Mouse (Mus musculus) limb, embryonic 11.5 days (tissue): ENCODE results near the gene Wdr4. TPM values are rescaled to one million over a fixed set of nuclear protein-coding genes. Genes with fewer than 3 reads are reported as not detected.
A peak's percentile ranks its signal among the peaks of the same experiment; 100 is the strongest.

ENCODE experiments used
- ATAC-seq: fragments of 200-750 bp; cut with Nextera tagmentation; 2 replicates; pipeline ENCODE4 v1.8.0; 2017; ENCODE audit warnings: low read depth; ENCODE audit not compliant: insufficient number of reproducible peaks, low FRiP score, low TSS enrichment
- DNase-seq: peaks from one replicate; pipeline ENCODE4 v3.0.0-alpha.2; 2015; ENCODE audit warnings: low spot score
- H3K27ac ChIP-seq: fragments of 300-500 bp; sonication (generic); replicated peaks from 2 replicates; pipeline ENCODE4 v1.5.1; 2014; ENCODE audit warnings: low read depth, mild to moderate bottlenecking, low read length
- H3K27me3 ChIP-seq: fragments of 300-500 bp; sonication (generic); 2 replicates; pipeline ENCODE4 v1.6.1; 2014; ENCODE audit warnings: mild to moderate bottlenecking, low read length, mixed read lengths; ENCODE audit not compliant: control insufficient read depth, insufficient read depth
- H3K36me3 ChIP-seq: fragments of 300-500 bp; sonication (generic); 2 replicates; pipeline ENCODE4 v1.6.1; 2014; ENCODE audit warnings: mild to moderate bottlenecking, low read length, moderate library complexity, mixed read lengths; ENCODE audit not compliant: control insufficient read depth, insufficient read depth
- H3K4me1 ChIP-seq: fragments of 300-500 bp; sonication (generic); 2 replicates; pipeline ENCODE4 v1.6.1; 2014; ENCODE audit warnings: low read length, mixed read lengths; ENCODE audit not compliant: control insufficient read depth, insufficient read depth
- H3K4me2 ChIP-seq: fragments of 300-500 bp; sonication (generic); 2 replicates; pipeline ENCODE4 v1.6.1; 2014; ENCODE audit warnings: low read depth, mild to moderate bottlenecking, moderate library complexity; ENCODE audit not compliant: severe bottlenecking
- H3K4me3 ChIP-seq: fragments of 300-500 bp; sonication (generic); 2 replicates; pipeline ENCODE4 v1.5.1; 2014; ENCODE audit warnings: low read depth, low read length
- H3K9ac ChIP-seq: fragments of 300-500 bp; sonication (generic); 2 replicates; pipeline ENCODE4 v1.6.1; 2014; ENCODE audit warnings: mild to moderate bottlenecking, low read length
- H3K9me3 ChIP-seq: fragments of 300-500 bp; sonication (generic); 2 replicates; pipeline ENCODE4 v1.6.1; 2016; ENCODE audit warnings: low read length; ENCODE audit not compliant: control insufficient read depth
- WGBS: fragments of 180-500 bp; shearing (Covaris S2); extraction: QIAGEN DNeasy Blood & Tissue Kit; methylation state at CpG from one replicate; pipeline ENCODE4 v1.1.7; 2014; 5-methylcytosine and 5-hydroxymethylcytosine counted together
- polyA plus RNA-seq: library from polyadenylated mRNA; unstranded; fragments of >200 nt; fragmentation: Nextera tagmentation; extraction: Ambion mirVana; gene quantifications from 2 replicates; pipeline ENCODE4 v1.2.1, GENCODE M21; 2014

Gene Wdr4
- polyA plus RNA-seq, 1 experiment from 2014 or later, result 43.6 TPM

DNA sequence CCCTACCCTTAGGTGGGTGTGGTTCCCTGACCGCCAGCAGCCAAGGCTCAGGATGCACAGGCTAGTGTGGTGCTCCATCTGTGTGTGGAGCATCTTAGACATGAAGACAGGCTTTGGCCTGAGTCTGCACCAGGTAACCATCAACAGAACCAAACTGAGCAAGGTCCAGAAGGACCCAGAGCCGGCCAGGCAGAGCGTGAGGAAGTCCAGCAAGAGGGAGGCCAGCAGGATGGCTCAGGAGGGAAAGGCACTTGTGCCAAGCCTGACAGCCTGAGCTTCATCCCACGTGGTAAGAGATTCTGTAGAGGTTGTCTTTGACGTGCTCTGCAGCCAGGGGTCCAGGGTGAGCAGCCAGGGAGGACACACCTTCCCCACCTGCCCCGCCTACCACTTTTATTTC is 22.1 kb downstream of the Wdr4 start:
- WGBS, result 85% methylated on average over 6 of the region's 6 CpGs
- no peak for DNase-seq
- H3K4me3 ChIP-seq, result no peak overlapping the region
- no peaks in the 10 kb centered on the region for H3K27me3 ChIP-seq
- no peak overlapping the region for H3K4me2 ChIP-seq
- H3K9ac ChIP-seq, result no peak overlapping the region
- ATAC-seq, result no peak
- no peaks in the 10 kb centered on the region for H3K9me3 ChIP-seq
- no peaks in the 10 kb centered on the region for H3K4me1 ChIP-seq
- no peak overlapping the region for H3K27ac ChIP-seq
- peaks cover 26% of the 10 kb centered on the region for H3K36me3 ChIP-seq

- H3K9ac ChIP-seq, result no peak overlapping the region
- no peak overlapping the region for H3K27ac ChIP-seq
- WGBS, result 88% methylated on average over 1 of the region's 1 CpGs
- H3K4me3 ChIP-seq, result no peak overlapping the region
- H3K9me3 ChIP-seq, result no peaks in the 10 kb centered on the region
- DNase-seq, result no peak
- peaks cover 17% of the 10 kb centered on the region for H3K36me3 ChIP-seq
- H3K4me1 ChIP-seq, result no peaks in the 10 kb centered on the region
- ATAC-seq, result no peak
- H3K4me2 ChIP-seq, result no peak overlapping the region
- H3K27me3 ChIP-seq, result no peaks in the 10 kb centered on the region
Measured at GRCm38 (mm10) chr17:31494989-31495388, 24.8 kb downstream of the Wdr4 start.

GRCm38 (mm10) chr17:31492416-31492815 is 27.4 kb downstream of the Wdr4 start:
- Histone ChIP-seq H3K27ac (no peak overlapping the region), H3K9ac (no peak overlapping the region), H3K36me3 (peaks cover 4% of the 10 kb centered on the region), H3K27me3 (no peaks in the 10 kb centered on the region), H3K4me2 (no peak overlapping the region), H3K4me1 (no peaks in the 10 kb centered on the region), H3K9me3 (no peaks in the 10 kb centered on the region), H3K4me3 (no peak overlapping the region)
- WGBS, result 0% methylated on average over 2 of the region's 2 CpGs
- DNase-seq, result peak; percentile 86
- ATAC-seq, result no peak

DNA sequence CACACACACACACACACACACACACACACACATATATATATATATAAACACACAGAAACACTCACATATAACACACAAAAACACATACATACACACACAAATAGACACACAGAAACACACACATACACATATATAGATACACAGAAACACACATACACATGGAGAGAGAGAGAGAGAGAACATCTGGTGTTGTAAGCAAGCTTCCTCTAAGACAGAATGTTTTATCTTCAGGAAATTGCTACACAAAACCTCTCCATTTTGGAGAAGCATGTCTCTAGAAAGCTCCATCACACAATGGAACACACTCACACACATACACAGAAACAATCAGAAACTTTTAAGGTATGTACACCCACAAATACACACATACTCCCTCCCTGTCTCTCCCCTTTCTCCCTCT is 28.4 kb downstream of the Wdr4 start:
- H3K9ac ChIP-seq, result no peak overlapping the region
- ATAC-seq (no peak), DNase-seq (no peak)
- H3K27ac ChIP-seq, result no peak overlapping the region
- H3K4me2 ChIP-seq, result no peak overlapping the region
- H3K36me3 ChIP-seq, result peaks cover 2% of the 10 kb centered on the region; the same call in 1 of the 2 replicates
- no peaks in the 10 kb centered on the region for H3K27me3 ChIP-seq
- no peaks in the 10 kb centered on the region; the same call in 1 of the 2 replicates for H3K4me1 ChIP-seq
- H3K4me3 ChIP-seq, result no peak overlapping the region
- no peaks in the 10 kb centered on the region for H3K9me3 ChIP-seq

DNA sequence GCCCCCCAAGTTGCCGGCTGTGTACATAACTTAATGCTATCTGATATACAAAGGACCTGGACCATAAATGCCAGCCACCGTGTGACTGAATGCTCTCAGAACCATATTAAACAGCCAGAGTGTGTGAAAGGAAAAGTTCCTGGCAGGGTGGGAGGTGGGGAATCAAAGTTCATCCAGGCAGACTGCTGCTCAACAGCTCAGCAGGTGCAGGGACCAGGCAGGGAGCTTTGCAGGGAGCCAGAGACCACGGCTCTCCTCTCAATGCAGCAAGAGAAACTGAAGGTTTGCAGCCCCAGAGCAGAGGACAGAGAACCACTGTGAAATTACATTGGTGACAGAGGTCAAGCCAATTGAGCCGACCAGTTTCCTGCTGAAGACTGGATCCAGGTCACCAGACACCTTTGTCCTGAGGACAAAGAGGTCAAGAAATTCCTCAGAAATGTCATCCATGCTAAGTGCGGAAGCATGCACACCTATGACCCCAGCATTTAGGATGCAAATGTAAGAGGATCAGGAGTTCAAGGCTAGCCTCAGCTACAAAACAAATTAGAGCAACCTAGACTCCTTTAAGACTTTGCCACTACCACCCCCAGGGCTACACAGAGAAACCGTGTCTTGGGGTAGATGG is 32.2 kb downstream of the Wdr4 start:
- no peak overlapping the region for H3K9ac ChIP-seq
- H3K4me2 ChIP-seq, result no peak overlapping the region
- H3K4me3 ChIP-seq, result no peak overlapping the region
- H3K36me3 ChIP-seq, result no peaks in the 10 kb centered on the region
- no peak overlapping the region for H3K27ac ChIP-seq
- ATAC-seq (no peak), DNase-seq (no peak)
- no peaks in the 10 kb centered on the region for H3K9me3 ChIP-seq
- no peaks in the 10 kb centered on the region; the same call in 1 of the 2 replicates for H3K4me1 ChIP-seq
- WGBS, result 41% methylated on average over 6 of the region's 6 CpGs
- no peaks in the 10 kb centered on the region for H3K27me3 ChIP-seq

DNA sequence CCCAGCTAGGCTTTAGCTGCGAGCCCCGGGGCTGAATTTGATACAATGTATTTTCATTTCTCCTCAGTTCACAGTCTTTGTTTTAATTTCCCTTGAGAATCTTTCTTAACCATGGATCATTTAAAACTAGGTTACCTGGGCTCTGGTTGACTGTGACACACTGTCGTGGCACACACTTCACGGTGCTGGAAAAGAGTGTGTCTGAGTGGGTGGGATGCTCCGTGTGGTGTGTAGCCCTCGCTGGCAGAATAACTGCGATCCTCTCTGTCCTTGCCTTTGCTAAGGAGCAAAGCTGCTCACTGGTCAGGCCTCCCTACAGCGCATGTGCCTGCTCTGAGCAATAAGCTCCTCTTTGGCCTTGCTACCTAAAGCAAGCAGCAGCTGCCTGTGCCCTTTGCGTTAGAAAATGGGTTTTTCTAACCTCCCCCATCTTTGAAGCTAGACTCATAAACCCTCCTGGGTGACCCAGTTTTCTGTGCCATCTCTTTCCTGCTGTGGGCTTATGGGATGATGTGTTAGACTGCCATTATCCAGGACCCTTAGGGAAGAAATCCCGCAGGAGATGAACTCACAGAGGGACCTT is 33.1 kb downstream of the Wdr4 start:
- Histone ChIP-seq H3K4me2 (no peak overlapping the region), H3K36me3 (no peaks in the 10 kb centered on the region), H3K9ac (no peak overlapping the region), H3K9me3 (no peaks in the 10 kb centered on the region), H3K4me3 (no peak overlapping the region), H3K27me3 (no peaks in the 10 kb centered on the region), H3K27ac (no peak overlapping the region), H3K4me1 (no peaks in the 10 kb centered on the region; the same call in 1 of the 2 replicates)
- 81% methylated on average over 10 of the region's 10 CpGs for WGBS
- DNase-seq (no peak), ATAC-seq (no peak)

DNA sequence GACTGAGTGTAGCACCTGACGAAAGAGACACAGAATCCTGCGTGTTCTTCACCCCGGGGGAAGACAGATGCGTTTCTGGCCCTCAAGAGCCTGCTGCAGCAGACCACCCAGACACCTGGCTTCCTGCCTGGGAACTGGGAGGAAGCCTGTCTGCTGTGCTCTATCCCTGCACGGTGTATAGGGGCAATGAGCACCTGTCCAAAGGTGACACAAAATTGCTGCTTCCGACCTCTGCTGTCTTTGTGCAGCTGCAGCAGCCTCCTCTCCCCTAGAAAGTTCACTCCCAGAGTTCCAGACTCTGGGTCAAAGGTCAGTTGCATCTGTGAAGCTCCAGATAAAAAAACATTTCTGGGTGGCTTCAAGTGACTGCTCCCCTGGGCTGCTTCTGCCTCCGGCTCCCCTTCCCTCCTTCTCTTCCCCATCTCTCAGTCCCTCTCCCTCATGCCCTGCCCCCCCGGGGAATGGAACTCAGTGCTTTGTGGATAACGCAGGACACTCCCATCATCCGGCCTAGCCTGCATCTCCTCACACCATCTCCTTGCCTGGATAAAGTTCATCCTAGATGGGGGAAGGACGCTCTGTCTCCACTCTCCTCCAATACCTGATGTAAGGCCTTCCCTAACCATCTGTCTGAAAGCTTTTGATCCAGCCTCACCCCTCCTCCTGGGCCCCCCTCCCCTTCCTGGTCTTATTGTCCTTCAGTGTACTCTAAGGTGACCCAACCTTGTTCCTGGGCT is 40.5 kb downstream of the Wdr4 start:
- no peaks in the 10 kb centered on the region for H3K4me1 ChIP-seq
- H3K9me3 ChIP-seq, result no peaks in the 10 kb centered on the region
- DNase-seq (no peak), ATAC-seq (no peak)
- 51% methylated on average over 11 of the region's 11 CpGs for WGBS
- no peak overlapping the region for H3K4me3 ChIP-seq
- H3K27me3 ChIP-seq, result no peaks in the 10 kb centered on the region
- no peak overlapping the region for H3K4me2 ChIP-seq
- H3K9ac ChIP-seq, result no peak overlapping the region
- H3K27ac ChIP-seq, result no peak overlapping the region
- H3K36me3 ChIP-seq, result no peaks in the 10 kb centered on the region; the same call in 1 of the 2 replicates

DNA sequence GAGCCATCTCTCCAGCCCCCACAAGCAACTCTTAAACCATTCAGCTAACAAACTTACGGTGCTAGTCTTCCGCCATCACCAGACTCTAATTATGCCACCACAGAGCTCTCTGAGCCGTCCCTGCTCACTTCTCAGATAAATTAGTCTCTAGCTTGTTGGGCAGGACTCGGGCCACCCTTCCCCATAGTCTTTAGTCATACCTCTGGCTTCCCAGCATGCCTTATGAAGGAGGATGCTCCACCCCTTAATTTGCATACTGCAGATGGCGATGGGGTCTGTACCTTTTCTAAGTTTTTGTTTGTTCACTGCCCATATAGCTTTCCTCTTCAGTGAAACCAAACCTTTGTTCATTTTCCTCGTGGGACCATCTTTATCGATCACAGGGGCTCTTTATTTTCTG is 41.2 kb downstream of the Wdr4 start:
- no peaks in the 10 kb centered on the region for H3K4me1 ChIP-seq
- H3K27me3 ChIP-seq, result no peaks in the 10 kb centered on the region
- H3K4me2 ChIP-seq, result no peak overlapping the region
- H3K27ac ChIP-seq, result no peak overlapping the region
- DNase-seq (no peak), ATAC-seq (no peak)
- no peaks in the 10 kb centered on the region; the same call in 1 of the 2 replicates for H3K36me3 ChIP-seq
- 78% methylated on average over 7 of the region's 7 CpGs for WGBS
- H3K4me3 ChIP-seq, result no peak overlapping the region
- H3K9ac ChIP-seq, result no peak overlapping the region
- no peaks in the 10 kb centered on the region for H3K9me3 ChIP-seq
